Comparison of ENCODE assay signal across 8 mouse cellular contexts in genomic region chr17:67584937-67585579, GRCm38 (mm10). TPM values are rescaled to one million over a fixed set of nuclear protein-coding genes. Genes with fewer than 3 reads are reported as not detected.
DNase-seq lines count a peak whose midpoint lies in the region; ATAC-seq and TF ChIP-seq lines count a peak whose summit lies in the region.
"Had no signal": no experiment of that assay in that cellular context is flagged by ENCODE, and none has a peak within 500 bp of the region (broad histone marks: within the 10 kb centered on the region; RNA-seq: fewer than 3 reads in every experiment).

No protein-coding gene starts in this region.

- no peaks in the 10 kb centered on the region for H3K4me1 ChIP-seq in kidney, adult 2 months (ENCODE audit: control insufficient read depth, insufficient read depth, low read length)
- H3K4me1 ChIP-seq in midbrain, embryonic 15.5 days, result 0 out of 2 replicates have a peak, but pooled peaks cover 3% of the 10 kb centered on the region
- no peaks in the 10 kb centered on the region for H3K4me1 ChIP-seq in stomach, embryonic 14.5 days (ENCODE audit: control insufficient read depth, insufficient read depth, low read length)
- H3K4me1 ChIP-seq: megakaryocyte, embryonic 14.5 days had no signal

- no peaks in the 10 kb centered on the region for H3K9me3 ChIP-seq in midbrain, embryonic 15.5 days
- no peaks in the 10 kb centered on the region for H3K9me3 ChIP-seq in stomach, embryonic 14.5 days (ENCODE audit: control insufficient read depth, low read depth, low read length)
- H3K9me3 ChIP-seq: megakaryocyte, embryonic 14.5 days had no signal

- H3K27ac ChIP-seq in kidney, adult 2 months (ENCODE audit: insufficient read depth, low read depth, low read length), result no peak overlapping the region
- no peak overlapping the region; the same call in 1 of the 2 replicates for H3K27ac ChIP-seq in midbrain, embryonic 15.5 days
- no peak overlapping the region for H3K27ac ChIP-seq in stomach, embryonic 14.5 days (ENCODE audit: low read length)

- peak; percentile 66 for TF ChIP-seq CTCF in kidney, adult 2 months (conservative IDR thresholded peaks at IDR 0.05; ENCODE audit: insufficient read depth, insufficient read length, low read depth, low read length)

- TF ChIP-seq POLR2A in kidney, adult 2 months (IDR thresholded peaks at IDR 0.05; ENCODE audit: low read depth, low read length), result no peak

- no peaks in the 10 kb centered on the region for H3K36me3 ChIP-seq in kidney, adult 2 months (ENCODE audit: control insufficient read depth, insufficient read depth, low read length)
- H3K36me3 ChIP-seq in midbrain, embryonic 15.5 days (replicated peaks), result no peaks in the 10 kb centered on the region
- no peaks in the 10 kb centered on the region for H3K36me3 ChIP-seq in stomach, embryonic 14.5 days (ENCODE audit: control insufficient read depth, insufficient read depth, low read length)

- H3K27me3 ChIP-seq in kidney, adult 2 months (replicated peaks; ENCODE audit: control insufficient read depth, insufficient read depth, low read length), result no peaks in the 10 kb centered on the region
- H3K27me3 ChIP-seq in midbrain, embryonic 15.5 days (replicated peaks), result no peaks in the 10 kb centered on the region
- H3K27me3 ChIP-seq in stomach, embryonic 14.5 days (ENCODE audit: control insufficient read depth, insufficient read depth, low read length), result no peaks in the 10 kb centered on the region
- H3K27me3 ChIP-seq: megakaryocyte, embryonic 14.5 days had no signal

- H3K4me3 ChIP-seq in kidney, adult 2 months (ENCODE audit: insufficient read depth, low read depth, low read length), result no peak overlapping the region
- H3K4me3 ChIP-seq in midbrain, embryonic 15.5 days, result no peak overlapping the region
- no peak overlapping the region for H3K4me3 ChIP-seq in stomach, embryonic 14.5 days (ENCODE audit: low read depth, low read length)
- H3K4me3 ChIP-seq: megakaryocyte, embryonic 14.5 days had no signal

- H3K4me2 ChIP-seq in midbrain, embryonic 15.5 days, result no peak overlapping the region
- H3K4me2 ChIP-seq in stomach, embryonic 14.5 days (replicated peaks; ENCODE audit: low read depth, low read length), result no peak overlapping the region

- DNase-seq in adrenal gland, postnatal 4 days (ENCODE audit: low spot score in 2 of 2), result peak; percentile 45 to 58
- peak; percentile 74 for DNase-seq in embryo, embryonic 9.5 days (ENCODE audit: extremely low spot score)
- peak; percentile 76 to 92 for DNase-seq in heart, adult 18-20 months
- peak; percentile 82 for DNase-seq in kidney, adult 2 months
- DNase-seq in left cerebral cortex, postnatal 36 days (ENCODE audit: low spot score in 2 of 2), result peak; percentile 77 to 80

- no peak overlapping the region for H3K9ac ChIP-seq in midbrain, embryonic 15.5 days
- H3K9ac ChIP-seq in stomach, embryonic 14.5 days (replicated peaks; ENCODE audit: low read depth, low read length), result no peak overlapping the region

- intact Hi-C loops in left cerebral cortex, postnatal 36 days (cut with DNase I), result loop anchor here (2.0 to 10.0 kb wide), 4 partner anchors 230 to 1008 kb away; partner anchors contain the start of gene Ptprm

- WGBS in kidney, adult 2 months, result 10% methylated on average over 6 of the region's 6 CpGs
- 16% methylated on average over 6 of the region's 6 CpGs for WGBS in midbrain, embryonic 15.5 days
- WGBS in stomach, embryonic 14.5 days, result 20% methylated on average over 6 of the region's 6 CpGs

- ATAC-seq in midbrain, embryonic 15.5 days (replicated peaks), result peak; percentile 91
- 0 out of 2 replicates have a peak, but pooled peaks have one; percentile 46 for ATAC-seq in stomach, embryonic 14.5 days (ENCODE audit: insufficient number of reproducible peaks, insufficient read depth, low FRiP score, low read depth)

RNA-seq across cellular contexts. Expression of gene Lrrc30, which starts 47.5 kb away (rescaled TPM):
- total RNA-seq in adrenal gland, postnatal 4 days (2021), result under 1 TPM; 0.50 to 0.62 TPM
- under 1 TPM; 0.46 to 0.50 TPM for total RNA-seq in heart, adult 18-20 months (2021)
- polyA plus RNA-seq in kidney, adult 2 months (2012; rRNA removed), result 0.94 TPM in 1 of 2 replicates, not detected in the other
- not detected for total RNA-seq in left cerebral cortex, postnatal 36 days (2021)
- polyA plus RNA-seq in midbrain, embryonic 15.5 days (2015; fragmentation: Nextera tagmentation; extraction: Ambion mirVana), result not detected in 2 replicates
- not detected in 2 replicates for polyA plus RNA-seq in stomach, embryonic 14.5 days (2014; fragmentation: Nextera tagmentation; extraction: Ambion mirVana)
